Mouse (Mus musculus) urinary bladder, postnatal 25 days (tissue): ENCODE measurements around the gene Bace2.
A peak's percentile ranks its signal among the peaks of the same experiment; 100 is the strongest.

Experiments
- DNase-seq: peaks from one replicate; pipeline ENCODE4 v3.0.0; 2022; ENCODE audit warnings: low spot score

Gene Bace2

GRCm38 (mm10) chr16:97356499-97357187 lies at the start of gene Bace2:
TSS of gene Bace2 (plus strand) at chr16:97356742.
- peak; percentile 74 for DNase-seq

GRCm38 (mm10) chr16:97307594-97307993 lies 48.9 kb upstream of the Bace2 start:
- DNase-seq = no peak

- DNase-seq = no peak
Measured at GRCm38 (mm10) chr16:97309796-97310569, 46.6 kb upstream of the Bace2 start.

GRCm38 (mm10) chr16:97310570-97310846 lies 46.0 kb upstream of the Bace2 start:
- DNase-seq = no peak

GRCm38 (mm10) chr16:97312960-97313686 lies 43.4 kb upstream of the Bace2 start:
- peak; percentile 80 for DNase-seq

GRCm38 (mm10) chr16:97321576-97321975 lies 35.0 kb upstream of the Bace2 start:
- DNase-seq = no peak

- no peak for DNase-seq
Measured at GRCm38 (mm10) chr16:97322604-97323003, 33.9 kb upstream of the Bace2 start.

GRCm38 (mm10) chr16:97325975-97326374 lies 30.6 kb upstream of the Bace2 start:
- DNase-seq = no peak

- no peak for DNase-seq
Measured at GRCm38 (mm10) chr16:97328602-97329001, 27.9 kb upstream of the Bace2 start.

- DNase-seq = no peak
Measured at GRCm38 (mm10) chr16:97353013-97353412, 3.5 kb upstream of the Bace2 start.

- no peak for DNase-seq
Measured at GRCm38 (mm10) chr16:97354632-97355031, 1.9 kb upstream of the Bace2 start.

- DNase-seq = peak; percentile 52
Measured at GRCm38 (mm10) chr16:97357188-97357821, 763 bp downstream of the Bace2 start.

- DNase-seq = peak; percentile 25
Measured at GRCm38 (mm10) chr16:97362231-97362888, 5.8 kb downstream of the Bace2 start.

- no peak for DNase-seq
Measured at GRCm38 (mm10) chr16:97366141-97366540, 9.6 kb downstream of the Bace2 start.

- DNase-seq = no peak
Measured at GRCm38 (mm10) chr16:97370258-97370657, 13.7 kb downstream of the Bace2 start.

- DNase-seq = no peak
Measured at GRCm38 (mm10) chr16:97387955-97388354, 31.4 kb downstream of the Bace2 start.

GRCm38 (mm10) chr16:97391289-97391688 lies 34.7 kb downstream of the Bace2 start:
- DNase-seq = no peak

- no peak for DNase-seq
Measured at GRCm38 (mm10) chr16:97391701-97392384, 35.3 kb downstream of the Bace2 start.

- DNase-seq = no peak
Measured at GRCm38 (mm10) chr16:97396436-97396835, 39.9 kb downstream of the Bace2 start.

GRCm38 (mm10) chr16:97397945-97398531 lies 41.5 kb downstream of the Bace2 start:
- DNase-seq = no peak

GRCm38 (mm10) chr16:97399991-97400390 lies 43.4 kb downstream of the Bace2 start:
- DNase-seq = no peak
